Mouse (Mus musculus): ENCODE measurements at regions not wholly inside any gene's neighbourhood (a gene's known extent, or its start where the extent isn't known, plus 50 kb on each side); places are given as distances from the start of the nearest gene placed in this dataset.

DNA sequence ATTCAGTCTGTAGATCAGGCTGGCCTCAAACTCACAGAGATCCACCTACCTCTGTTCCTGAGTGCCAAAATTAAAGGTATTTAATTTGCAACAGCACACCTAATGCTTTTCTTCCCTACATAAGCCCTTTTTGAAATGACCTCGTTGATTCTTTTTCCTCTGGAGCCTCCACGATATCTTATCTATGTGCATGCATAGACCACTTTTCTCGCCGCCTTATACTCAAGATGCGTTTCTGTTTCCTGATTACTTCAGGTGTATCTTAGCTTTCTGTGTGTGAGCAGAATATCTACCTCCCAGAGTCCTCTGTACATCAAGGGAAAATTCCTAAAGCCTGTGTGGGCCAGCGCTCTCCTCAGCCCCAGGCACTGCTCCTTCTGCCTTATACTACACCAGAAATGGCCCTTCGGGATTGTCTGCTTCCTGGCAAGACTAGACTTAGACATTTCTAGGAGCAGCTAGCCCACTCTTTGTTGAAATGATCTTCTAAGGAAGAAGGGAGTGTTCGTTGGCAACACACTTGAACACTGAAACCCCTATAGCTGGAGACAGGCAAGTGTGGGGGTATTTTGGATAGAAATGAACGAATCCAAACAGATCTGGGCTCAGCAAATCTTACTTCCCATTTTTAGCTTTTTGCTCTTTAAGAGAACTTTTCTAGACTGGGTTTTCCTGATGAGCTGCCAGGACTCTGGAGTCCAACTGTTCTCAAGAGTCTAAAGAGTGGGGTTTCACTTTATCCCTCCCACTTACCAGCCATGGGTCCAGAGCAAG, 54.0 kb upstream of the Rbm15 start:
- DNase-seq (ENCODE audit: low spot score) = no peak

DNA sequence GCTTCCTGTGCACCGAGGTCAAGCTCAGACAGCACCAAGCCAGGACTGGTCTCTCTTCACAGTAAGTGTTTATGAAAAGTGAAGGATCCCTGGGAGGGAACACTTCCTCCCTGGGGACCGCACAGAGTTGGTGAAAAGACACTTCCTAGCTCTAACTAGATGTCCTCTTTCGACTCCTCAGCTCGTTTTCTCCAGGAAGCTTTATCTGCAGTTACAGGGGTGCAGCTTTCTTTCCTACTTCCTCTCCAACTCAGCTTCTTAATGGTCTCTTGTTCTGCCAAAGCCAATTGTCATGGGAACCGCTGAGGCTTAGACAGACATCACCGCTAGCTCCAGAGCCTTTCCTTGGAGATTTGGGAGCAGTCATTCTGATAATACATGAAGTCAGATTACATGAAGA, 53.0 kb upstream of the Rbm15 start:
- peak; percentile 13 for DNase-seq (ENCODE audit: low spot score)
